Mouse (Mus musculus) CH12.LX (cell line): ENCODE data around the gene Frzb. TPM values are rescaled to one million over a fixed set of nuclear protein-coding genes. Genes with fewer than 3 reads are reported as not detected.

Experiments used
- DNase-seq: peaks from one replicate; pipeline ENCODE4 v3.0.0-alpha.2; 2013; ENCODE audit errors: extremely low read depth
- H3K27ac ChIP-seq: 2 replicates; pipeline ENCODE4 v1.5.1; 2012; ENCODE audit warnings: low read depth, mild to moderate bottlenecking, control low read depth, moderate library complexity; ENCODE audit not compliant: insufficient read depth
- H3K27me3 ChIP-seq: replicated peaks from 2 replicates; pipeline ENCODE3; 2012; ENCODE audit warnings: inconsistent platforms
- H3K36me3 ChIP-seq, 2 experiments: replicated peaks in 1 of 2; 2 replicates each; pipeline versions ENCODE3 to v1.6.1; 2012; ENCODE audit warnings: inconsistent platforms in 1 of 2, low read length in 1 of 2, mild to moderate bottlenecking in 1 of 2, mixed read lengths in 1 of 2, moderate library complexity in 1 of 2; ENCODE audit not compliant: control insufficient read depth in 1 of 2, insufficient read depth in 1 of 2
- H3K4me1 ChIP-seq, 2 experiments: 2 replicates each; pipeline ENCODE4 v1.6.1; 2012; ENCODE audit warnings: inconsistent platforms in 1 of 2, moderate library complexity in 1 of 2; ENCODE audit not compliant: insufficient read depth in 2 of 2, control insufficient read depth in 1 of 2
- H3K4me2 ChIP-seq: 2 replicates; pipeline ENCODE4 v1.6.1; 2012; ENCODE audit warnings: low read depth, mild to moderate bottlenecking, control low read depth; ENCODE audit not compliant: poor library complexity, insufficient read depth, severe bottlenecking
- H3K4me3 ChIP-seq, 3 experiments: fragments of 150-350 bp in 1 of 3; sonication (generic) in 1 of 3; replicated peaks in 1 of 3; 2 replicates each; pipeline versions ENCODE3 to v1.5.1; 2011 to 2012; ENCODE audit warnings: low read depth in 2 of 3, low read length in 2 of 3, mild to moderate bottlenecking in 2 of 3, moderate library complexity in 2 of 3, control low read depth in 1 of 3, improper control_type of control experiment in 1 of 3, inconsistent platforms in 1 of 3, mixed read lengths in 1 of 3; ENCODE audit not compliant: poor library complexity in 1 of 3
- H3K79me2 ChIP-seq: replicated peaks from 2 replicates; pipeline ENCODE4 v1.6.1; 2012; ENCODE audit warnings: mild to moderate bottlenecking, moderate library complexity; ENCODE audit not compliant: control insufficient read depth, poor library complexity, insufficient read depth, severe bottlenecking; ENCODE audit errors: extremely low read depth
- H3K9ac ChIP-seq: 2 replicates; pipeline ENCODE4 v1.6.1; 2012; ENCODE audit warnings: low read depth, mild to moderate bottlenecking, control low read depth, moderate library complexity; ENCODE audit not compliant: insufficient read depth
- H3K9me3 ChIP-seq: replicated peaks from 2 replicates; pipeline ENCODE3; 2012; ENCODE audit warnings: low read length, inconsistent platforms, mixed read lengths
- BHLHE40 ChIP-seq: IDR thresholded peaks from 2 replicates; pipeline ENCODE4 v1.6.1; 2011; ENCODE audit warnings: mild to moderate bottlenecking, low read depth, low read length, improper control_type of control experiment
- CHD1 ChIP-seq: IDR thresholded peaks from 2 replicates; pipeline ENCODE4 v1.6.1; 2012; ENCODE audit warnings: low read depth, low read length, improper control_type of control experiment, inconsistent platforms
- E2F4 ChIP-seq: IDR thresholded peaks from 2 replicates; pipeline ENCODE4 v1.6.1; 2011; ENCODE audit warnings: low read depth, low read length, improper control_type of control experiment; ENCODE audit not compliant: insufficient replicate concordance
- EP300 ChIP-seq: IDR thresholded peaks from 2 replicates; pipeline ENCODE4 v1.6.1; 2011; ENCODE audit warnings: low read length, improper control_type of control experiment
- IRF4 ChIP-seq: IDR thresholded peaks from 2 replicates; pipeline ENCODE4 v1.6.1; 2014; ENCODE audit warnings: low read depth, mild to moderate bottlenecking, inconsistent platforms, low read length, improper control_type of control experiment
- JUND ChIP-seq: conservative IDR thresholded peaks from 2 replicates; pipeline ENCODE4 v1.6.1; 2011; ENCODE audit warnings: low read depth, low read length, improper control_type of control experiment
- KAT2A ChIP-seq: IDR thresholded peaks from 2 replicates; pipeline ENCODE4 v1.6.1; 2012; ENCODE audit warnings: low read length, improper control_type of control experiment, inconsistent platforms; ENCODE audit not compliant: insufficient replicate concordance
- MAFK ChIP-seq: IDR thresholded peaks from 2 replicates; pipeline ENCODE4 v1.6.1; 2011; ENCODE audit warnings: low read length, improper control_type of control experiment; ENCODE audit not compliant: insufficient replicate concordance
- MXI1 ChIP-seq: IDR thresholded peaks from 2 replicates; pipeline ENCODE4 v1.6.1; 2011; ENCODE audit warnings: mild to moderate bottlenecking, low read depth, low read length, improper control_type of control experiment
- NELFE ChIP-seq: IDR thresholded peaks from 2 replicates; pipeline ENCODE4 v1.6.1; 2011; ENCODE audit warnings: low read depth, low read length, improper control_type of control experiment
- NRF1 ChIP-seq: IDR thresholded peaks from 2 replicates; pipeline ENCODE4 v1.6.1; 2014; ENCODE audit warnings: low read depth, mild to moderate bottlenecking, inconsistent platforms, low read length, improper control_type of control experiment, moderate library complexity
- PAX5 ChIP-seq: IDR thresholded peaks from 2 replicates; pipeline ENCODE4 v1.6.1; 2012; ENCODE audit warnings: low read length, inconsistent platforms, mixed read lengths
- SIN3A ChIP-seq: IDR thresholded peaks from 2 replicates; pipeline ENCODE4 v1.6.1; 2012; ENCODE audit warnings: low read length, improper control_type of control experiment, inconsistent platforms
- USF2 ChIP-seq: conservative IDR thresholded peaks from 2 replicates; pipeline ENCODE4 v1.6.1; 2011; ENCODE audit warnings: low read depth, low read length, improper control_type of control experiment
- ZKSCAN1 ChIP-seq: IDR thresholded peaks from 2 replicates; pipeline ENCODE4 v1.6.1; 2012; ENCODE audit warnings: low read depth, inconsistent platforms, low read length, improper control_type of control experiment, borderline replicate concordance
- dilution Hi-C: fragments of 300-500 bp; cut with MboI; formaldehyde crosslinking; loops from 2 replicates; pipeline ENCODE4 v1.14.3; 2020; ENCODE audit warnings: low sequenced_read_pairs; ENCODE audit not compliant: extremely low pct_unique_long_range_greater_than_20kb, extremely low pct_ligation_motif_present
- in situ Hi-C: fragments of 300-500 bp; cut with MboI; formaldehyde crosslinking; loops from 3 replicates; pipeline ENCODE4 v1.14.3; 2019; ENCODE audit warnings: low sequenced_read_pairs, low pct_ligation_motif_present, low pct_unique_long_range_greater_than_20kb, mixed read lengths
- polyA plus RNA-seq: library from polyadenylated mRNA; unstranded; fragments of >175 nt; gene quantifications from 2 replicates; pipeline ENCODE4 v1.2.1, GENCODE M21; 2012; ENCODE audit warnings: low read depth; ENCODE audit not compliant: insufficient read length
- total RNA-seq, 2 experiments: library from RNA; depleted of rRNA; stranded (reverse); fragments of 300-350 nt in 1 of 2; fragments of >200 nt in 1 of 2; gene quantifications; 2 replicates each; pipeline ENCODE4 v1.2.3; 2012 to 2014

Gene Frzb
- total and polyA plus RNA-seq, 3 experiments: not detected

GRCm38 (mm10) chr2:80434783-80435572 lies 12.4 kb downstream of the Frzb start:
- no peak for DNase-seq
- Histone ChIP-seq H3K4me3 (no peak overlapping the region), H3K79me2 (no peaks in the 10 kb centered on the region), H3K27ac (no peak overlapping the region), H3K9me3 (no peaks in the 10 kb centered on the region), H3K27me3 (no peaks in the 10 kb centered on the region), H3K36me3 (no peaks in the 10 kb centered on the region), H3K9ac (no peak overlapping the region), H3K4me1 (peaks cover 0 to 14% of the 10 kb centered on the region in 2 experiments; a peak in 2 of 4 replicates), H3K4me2 (no peak overlapping the region)
- in situ Hi-C loops: no loop called here
- dilution Hi-C loops: no loop called here
- TF ChIP-seq PAX5: no peak
- no peak for TF ChIP-seq JUND
- no peak for TF ChIP-seq ZKSCAN1
- no peak for TF ChIP-seq CHD1

- dilution Hi-C loops: no loop called here
These were observed 14.1 kb downstream of the Frzb start for GRCm38 (mm10) chr2:80433254-80433876.

GRCm38 (mm10) chr2:80430357-80431053 lies 16.9 kb downstream of the Frzb start:
- peak; percentile 7 for DNase-seq
- Histone ChIP-seq H3K36me3 (no peaks in the 10 kb centered on the region), H3K4me1 (peaks cover 0 to 8% of the 10 kb centered on the region in 2 experiments; a peak in 2 of 4 replicates), H3K4me2 (no peak overlapping the region), H3K27me3 (no peaks in the 10 kb centered on the region), H3K79me2 (no peaks in the 10 kb centered on the region), H3K4me3 (no peak overlapping the region), H3K9ac (no peak overlapping the region)
- dilution Hi-C loops: no loop called here
- in situ Hi-C loops: no loop called here
- TF ChIP-seq ZKSCAN1: no peak
- no peak for TF ChIP-seq IRF4
- TF ChIP-seq KAT2A: no peak
- no peak for TF ChIP-seq NRF1
- no peak for TF ChIP-seq MAFK
- TF ChIP-seq, all 38 proteins: peak for 0
- no peak overlapping the region for H3K27ac ChIP-seq
- H3K9me3 ChIP-seq: no peaks in the 10 kb centered on the region

More at GRCm38 (mm10) chr2:80433254-80433876, 14.1 kb downstream of the Frzb start:
- Histone ChIP-seq H3K4me1 (peaks cover 0 to 14% of the 10 kb centered on the region in 2 experiments; a peak in 2 of 4 replicates), H3K27me3 (no peaks in the 10 kb centered on the region), H3K9ac (no peak overlapping the region), H3K36me3 (no peaks in the 10 kb centered on the region), H3K4me3 (no peak overlapping the region), H3K27ac (no peak overlapping the region), H3K4me2 (no peak overlapping the region), H3K9me3 (no peaks in the 10 kb centered on the region)
- no peak for DNase-seq
- TF ChIP-seq BHLHE40: no peak
- TF ChIP-seq NELFE: no peak
- no peak for TF ChIP-seq E2F4
- no peak for TF ChIP-seq MXI1
- TF ChIP-seq USF2: no peak
- TF ChIP-seq EP300: no peak
- no peak for TF ChIP-seq SIN3A
- TF ChIP-seq PAX5: no peak
- TF ChIP-seq, all 38 proteins: peak for 0
- H3K79me2 ChIP-seq: no peaks in the 10 kb centered on the region
- in situ Hi-C loops: no loop called here
